Mouse (Mus musculus) CH12.LX (cell line): ENCODE measurements around the gene Prss37. TPM values are rescaled to one million over a fixed set of nuclear protein-coding genes. Genes with fewer than 3 reads are reported as not detected.

Experiments used
- DNase-seq: peaks from one replicate; pipeline ENCODE4 v3.0.0-alpha.2; 2013; ENCODE audit errors: extremely low read depth
- H3K27ac ChIP-seq: 2 replicates; pipeline ENCODE4 v1.5.1; 2012; ENCODE audit warnings: low read depth, mild to moderate bottlenecking, control low read depth, moderate library complexity; ENCODE audit not compliant: insufficient read depth
- H3K27me3 ChIP-seq: replicated peaks from 2 replicates; pipeline ENCODE3; 2012; ENCODE audit warnings: inconsistent platforms
- H3K36me3 ChIP-seq, 2 experiments: replicated peaks in 1 of 2; 2 replicates each; pipeline versions ENCODE3 to v1.6.1; 2012; ENCODE audit warnings: inconsistent platforms in 1 of 2, low read length in 1 of 2, mild to moderate bottlenecking in 1 of 2, mixed read lengths in 1 of 2, moderate library complexity in 1 of 2; ENCODE audit not compliant: control insufficient read depth in 1 of 2, insufficient read depth in 1 of 2
- H3K4me1 ChIP-seq, 2 experiments: 2 replicates each; pipeline ENCODE4 v1.6.1; 2012; ENCODE audit warnings: inconsistent platforms in 1 of 2, moderate library complexity in 1 of 2; ENCODE audit not compliant: insufficient read depth in 2 of 2, control insufficient read depth in 1 of 2
- H3K4me2 ChIP-seq: 2 replicates; pipeline ENCODE4 v1.6.1; 2012; ENCODE audit warnings: low read depth, mild to moderate bottlenecking, control low read depth; ENCODE audit not compliant: poor library complexity, insufficient read depth, severe bottlenecking
- H3K4me3 ChIP-seq, 3 experiments: fragments of 150-350 bp in 1 of 3; sonication (generic) in 1 of 3; replicated peaks in 1 of 3; 2 replicates each; pipeline versions ENCODE3 to v1.5.1; 2011 to 2012; ENCODE audit warnings: low read depth in 2 of 3, low read length in 2 of 3, mild to moderate bottlenecking in 2 of 3, moderate library complexity in 2 of 3, control low read depth in 1 of 3, improper control_type of control experiment in 1 of 3, inconsistent platforms in 1 of 3, mixed read lengths in 1 of 3; ENCODE audit not compliant: poor library complexity in 1 of 3
- H3K79me2 ChIP-seq: replicated peaks from 2 replicates; pipeline ENCODE4 v1.6.1; 2012; ENCODE audit warnings: mild to moderate bottlenecking, moderate library complexity; ENCODE audit not compliant: control insufficient read depth, poor library complexity, insufficient read depth, severe bottlenecking; ENCODE audit errors: extremely low read depth
- H3K9ac ChIP-seq: 2 replicates; pipeline ENCODE4 v1.6.1; 2012; ENCODE audit warnings: low read depth, mild to moderate bottlenecking, control low read depth, moderate library complexity; ENCODE audit not compliant: insufficient read depth
- H3K9me3 ChIP-seq: replicated peaks from 2 replicates; pipeline ENCODE3; 2012; ENCODE audit warnings: low read length, inconsistent platforms, mixed read lengths
- CHD2 ChIP-seq: IDR thresholded peaks from 2 replicates; pipeline ENCODE4 v1.6.1; 2011; ENCODE audit warnings: low read length, improper control_type of control experiment
- CTCF ChIP-seq, 2 experiments: IDR thresholded peaks in 1 of 2; conservative IDR thresholded peaks in 1 of 2; 2 replicates each; pipeline ENCODE4 v1.5.1; 2011 to 2012; ENCODE audit warnings: low read depth in 2 of 2, low read length in 2 of 2, improper control_type of control experiment in 1 of 2, inconsistent platforms in 1 of 2, mild to moderate bottlenecking in 1 of 2, moderate library complexity in 1 of 2
- E2F4 ChIP-seq: IDR thresholded peaks from 2 replicates; pipeline ENCODE4 v1.6.1; 2011; ENCODE audit warnings: low read depth, low read length, improper control_type of control experiment; ENCODE audit not compliant: insufficient replicate concordance
- ELF1 ChIP-seq: IDR thresholded peaks from 2 replicates; pipeline ENCODE4 v1.6.1; 2014; ENCODE audit warnings: low read depth, mild to moderate bottlenecking, inconsistent platforms, low read length, improper control_type of control experiment
- EP300 ChIP-seq: IDR thresholded peaks from 2 replicates; pipeline ENCODE4 v1.6.1; 2011; ENCODE audit warnings: low read length, improper control_type of control experiment
- GABPA ChIP-seq: IDR thresholded peaks from 2 replicates; pipeline ENCODE4 v1.6.1; 2012; ENCODE audit warnings: low read depth, low read length, improper control_type of control experiment, inconsistent platforms; ENCODE audit not compliant: insufficient replicate concordance
- HCFC1 ChIP-seq: IDR thresholded peaks from 2 replicates; pipeline ENCODE4 v1.6.1; 2012; ENCODE audit warnings: low read depth, mild to moderate bottlenecking, inconsistent platforms, low read length, improper control_type of control experiment
- IRF4 ChIP-seq: IDR thresholded peaks from 2 replicates; pipeline ENCODE4 v1.6.1; 2014; ENCODE audit warnings: low read depth, mild to moderate bottlenecking, inconsistent platforms, low read length, improper control_type of control experiment
- JUN ChIP-seq: IDR thresholded peaks from 2 replicates; pipeline ENCODE4 v1.6.1; 2011; ENCODE audit warnings: low read depth, mild to moderate bottlenecking, low read length, improper control_type of control experiment, moderate library complexity; ENCODE audit not compliant: insufficient read depth
- KAT2A ChIP-seq: IDR thresholded peaks from 2 replicates; pipeline ENCODE4 v1.6.1; 2012; ENCODE audit warnings: low read length, improper control_type of control experiment, inconsistent platforms; ENCODE audit not compliant: insufficient replicate concordance
- MAFK ChIP-seq: IDR thresholded peaks from 2 replicates; pipeline ENCODE4 v1.6.1; 2011; ENCODE audit warnings: low read length, improper control_type of control experiment; ENCODE audit not compliant: insufficient replicate concordance
- MAX ChIP-seq: IDR thresholded peaks from 2 replicates; pipeline ENCODE4 v1.6.1; 2011; ENCODE audit warnings: low read length, improper control_type of control experiment
- MEF2A ChIP-seq: IDR thresholded peaks from 2 replicates; pipeline ENCODE4 v1.6.1; 2014; ENCODE audit warnings: low read depth, mild to moderate bottlenecking, inconsistent platforms, low read length, improper control_type of control experiment, borderline replicate concordance
- MYC ChIP-seq: IDR thresholded peaks from 2 replicates; pipeline ENCODE4 v1.6.1; 2011; ENCODE audit warnings: low read depth, mild to moderate bottlenecking, improper control_type of control experiment, low read length
- NRF1 ChIP-seq: IDR thresholded peaks from 2 replicates; pipeline ENCODE4 v1.6.1; 2014; ENCODE audit warnings: low read depth, mild to moderate bottlenecking, inconsistent platforms, low read length, improper control_type of control experiment, moderate library complexity
- POLR2A ChIP-seq: IDR thresholded peaks from 2 replicates; pipeline ENCODE4 v1.6.1; 2011; ENCODE audit warnings: low read depth, mild to moderate bottlenecking, improper control_type of control experiment, low read length
- POLR2AphosphoS2 ChIP-seq: IDR thresholded peaks from 2 replicates; pipeline ENCODE4 v1.6.1; 2011; ENCODE audit warnings: low read depth, low read length, improper control_type of control experiment
- RCOR1 ChIP-seq: conservative IDR thresholded peaks from 2 replicates; pipeline ENCODE4 v1.6.1; 2012; ENCODE audit warnings: low read depth, mild to moderate bottlenecking, inconsistent platforms, low read length, improper control_type of control experiment
- SIN3A ChIP-seq: IDR thresholded peaks from 2 replicates; pipeline ENCODE4 v1.6.1; 2012; ENCODE audit warnings: low read length, improper control_type of control experiment, inconsistent platforms
- SMC3 ChIP-seq: IDR thresholded peaks from 2 replicates; pipeline ENCODE4 v1.6.1; 2011; ENCODE audit warnings: low read depth, low read length, improper control_type of control experiment
- TBP ChIP-seq: conservative IDR thresholded peaks from 2 replicates; pipeline ENCODE4 v1.6.1; 2011; ENCODE audit warnings: low read depth, low read length, improper control_type of control experiment
- TCF12 ChIP-seq: IDR thresholded peaks from 2 replicates; pipeline ENCODE4 v1.6.1; 2014; ENCODE audit warnings: low read depth, mild to moderate bottlenecking, inconsistent platforms, low read length, improper control_type of control experiment
- USF1 ChIP-seq: IDR thresholded peaks from 2 replicates; pipeline ENCODE4 v1.6.1; 2014; ENCODE audit warnings: low read depth, mild to moderate bottlenecking, inconsistent platforms, low read length, improper control_type of control experiment
- ZC3H11A ChIP-seq: IDR thresholded peaks from 2 replicates; pipeline ENCODE4 v1.6.1; 2012; ENCODE audit warnings: low read depth, mild to moderate bottlenecking, inconsistent platforms, low read length, improper control_type of control experiment
- ZMIZ1 ChIP-seq: IDR thresholded peaks from 2 replicates; pipeline ENCODE4 v1.6.1; 2012; ENCODE audit warnings: low read depth, mild to moderate bottlenecking, inconsistent platforms, low read length, improper control_type of control experiment
- ZNF384 ChIP-seq: IDR thresholded peaks from 2 replicates; pipeline ENCODE4 v1.6.1; 2012; ENCODE audit warnings: low read depth, low read length, improper control_type of control experiment, inconsistent platforms
- dilution Hi-C: fragments of 300-500 bp; cut with MboI; formaldehyde crosslinking; loops from 2 replicates; pipeline ENCODE4 v1.14.3; 2020; ENCODE audit warnings: low sequenced_read_pairs; ENCODE audit not compliant: extremely low pct_unique_long_range_greater_than_20kb, extremely low pct_ligation_motif_present
- in situ Hi-C: fragments of 300-500 bp; cut with MboI; formaldehyde crosslinking; loops from 3 replicates; pipeline ENCODE4 v1.14.3; 2019; ENCODE audit warnings: low sequenced_read_pairs, low pct_ligation_motif_present, low pct_unique_long_range_greater_than_20kb, mixed read lengths
- polyA plus RNA-seq: library from polyadenylated mRNA; unstranded; fragments of >175 nt; gene quantifications from 2 replicates; pipeline ENCODE4 v1.2.1, GENCODE M21; 2012; ENCODE audit warnings: low read depth; ENCODE audit not compliant: insufficient read length
- total RNA-seq, 2 experiments: library from RNA; depleted of rRNA; stranded (reverse); fragments of 300-350 nt in 1 of 2; fragments of >200 nt in 1 of 2; gene quantifications; 2 replicates each; pipeline ENCODE4 v1.2.3; 2012 to 2014

Gene Prss37
- total and polyA plus RNA-seq, 3 experiments: not detected

GRCm38 (mm10) chr6:40490933-40491332 lies 28.4 kb downstream of the Prss37 start, which contains the start of gene Tas2r137:
Tas2r137 (plus strand) TSS chr6:40491233.
- Histone ChIP-seq H3K27me3 (no peaks in the 10 kb centered on the region), H3K36me3 (peaks cover 0 to 3% of the 10 kb centered on the region in 2 experiments), H3K9me3 (no peaks in the 10 kb centered on the region), H3K4me2 (no peak within 1 kb of the TSS), H3K9ac (no peak within 1 kb of the TSS), H3K4me3 (no peak within 1 kb of the TSS), H3K4me1 (no peaks in the 10 kb centered on the region), H3K27ac (no peak within 1 kb of the TSS), H3K79me2 (no peaks in the 10 kb centered on the region)
- in situ Hi-C loops (no loop called here), dilution Hi-C loops (no loop called here)
- TF ChIP-seq POLR2A (no peak), MAX (no peak), CTCF (conservative IDR thresholded peaks at IDR 0.05 in 1 of 2, IDR thresholded peaks at IDR 0.05 in 1 of 2; ENCODE audit: low read depth in 2 of 2, low read length in 2 of 2) (no peak), ZC3H11A (no peak), NRF1 (no peak), GABPA (no peak), MEF2A (no peak), MYC (no peak), ELF1 (no peak), TBP (no peak), ZNF384 (no peak), KAT2A (no peak), SMC3 (no peak), USF1 (no peak), SIN3A (no peak), POLR2AphosphoS2 (no peak), MAFK (no peak), HCFC1 (no peak), RCOR1 (no peak)
- no peak for DNase-seq

GRCm38 (mm10) chr6:40482318-40482717 lies 37.0 kb downstream of the Prss37 start:
- H3K9ac ChIP-seq: no peak overlapping the region
- no peaks in the 10 kb centered on the region for H3K27me3 ChIP-seq
- H3K36me3 ChIP-seq: peaks cover 43 to 70% of the 10 kb centered on the region in 2 experiments
- H3K9me3 ChIP-seq: no peaks in the 10 kb centered on the region
- no peak overlapping the region for H3K4me3 ChIP-seq
- no peak for TF ChIP-seq JUN
- TF ChIP-seq CHD2: no peak
- TF ChIP-seq E2F4: no peak
- TF ChIP-seq ELF1: no peak
- TF ChIP-seq ZMIZ1: no peak
- TF ChIP-seq TCF12: no peak
- no peak for TF ChIP-seq GABPA
- TF ChIP-seq TBP: no peak
- TF ChIP-seq CTCF (conservative IDR thresholded peaks at IDR 0.05 in 1 of 2, IDR thresholded peaks at IDR 0.05 in 1 of 2; ENCODE audit: low read depth in 2 of 2, low read length in 2 of 2): no peak
- no peak for TF ChIP-seq SMC3
- TF ChIP-seq EP300: no peak
- no peak for TF ChIP-seq USF1
- no peak for TF ChIP-seq HCFC1
- no peak for TF ChIP-seq MEF2A
- no peak for TF ChIP-seq KAT2A
- no peak for TF ChIP-seq MAFK
- TF ChIP-seq IRF4: no peak
- no peak overlapping the region for H3K4me2 ChIP-seq
- in situ Hi-C loops (loop anchor here (10.0 kb wide), 1 partner anchor 202 kb away; no protein-coding TSS in a partner anchor), dilution Hi-C loops (no loop called here)
- H3K79me2 ChIP-seq: no peaks in the 10 kb centered on the region
- H3K27ac ChIP-seq: no peak overlapping the region
- H3K4me1 ChIP-seq: 0 out of 4 replicates have a peak, but pooled peaks cover 0 to 6% of the 10 kb centered on the region in 2 experiments
- no peak for DNase-seq
